Mouse (Mus musculus) frontal cortex, postnatal 14 days (tissue): ENCODE data around the gene Car5a.

Experiments used
- DNase-seq, 2 experiments: peaks; one replicate each; pipeline ENCODE4 v3.0.0; 2022; ENCODE audit warnings: low spot score in 2 of 2

Gene Car5a

GRCm38 (mm10) chr8:121934923-121935322 is 9.8 kb downstream of the Car5a start:
- DNase-seq = no peak

- DNase-seq = no peak
Observed at GRCm38 (mm10) chr8:121934506-121934905, 10.2 kb downstream of the Car5a start.

- no peak for DNase-seq
Observed at GRCm38 (mm10) chr8:121932668-121933520, 11.8 kb downstream of the Car5a start.

GRCm38 (mm10) chr8:121932026-121932667 is 12.6 kb downstream of the Car5a start:
- DNase-seq = no peak

DNA sequence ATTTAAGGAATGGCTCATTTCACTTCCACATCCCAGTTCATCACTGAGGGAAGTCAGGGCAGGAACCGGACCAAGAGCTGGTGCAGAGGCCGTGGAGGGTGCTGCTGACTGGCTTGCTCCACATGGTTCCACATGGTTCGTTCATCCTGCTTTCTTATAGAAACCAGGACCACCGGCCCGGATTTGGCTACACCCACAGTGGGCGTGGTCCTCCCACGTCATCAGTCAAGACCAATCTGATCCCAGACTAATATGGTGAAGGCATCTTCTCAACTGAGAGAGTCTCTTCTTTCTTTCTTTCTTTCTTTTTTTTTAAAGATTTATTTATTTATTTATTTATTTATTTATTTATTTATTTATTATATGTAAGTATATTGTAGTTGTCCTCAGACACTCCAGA is 13.1 kb downstream of the Car5a start:
- no peak for DNase-seq

DNA sequence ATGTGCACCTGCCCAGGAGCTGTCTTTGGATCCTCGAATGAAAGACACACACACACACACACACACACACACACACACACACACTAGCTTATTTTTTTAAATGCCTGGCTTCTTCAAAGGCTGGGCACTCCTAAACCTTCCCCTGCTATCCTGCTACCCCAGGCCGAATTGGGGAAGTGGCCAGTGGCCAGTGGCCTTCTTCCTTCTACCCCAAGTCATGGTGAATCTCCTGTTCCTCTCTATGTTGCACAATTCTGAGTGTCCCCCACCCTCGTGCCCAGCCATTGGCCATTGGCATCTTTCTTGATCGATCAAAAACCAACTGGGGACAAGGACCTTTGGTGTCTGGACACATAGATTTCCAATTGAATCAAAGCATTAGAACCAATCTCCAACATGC is 14.7 kb downstream of the Car5a start:
- DNase-seq = no peak

DNA sequence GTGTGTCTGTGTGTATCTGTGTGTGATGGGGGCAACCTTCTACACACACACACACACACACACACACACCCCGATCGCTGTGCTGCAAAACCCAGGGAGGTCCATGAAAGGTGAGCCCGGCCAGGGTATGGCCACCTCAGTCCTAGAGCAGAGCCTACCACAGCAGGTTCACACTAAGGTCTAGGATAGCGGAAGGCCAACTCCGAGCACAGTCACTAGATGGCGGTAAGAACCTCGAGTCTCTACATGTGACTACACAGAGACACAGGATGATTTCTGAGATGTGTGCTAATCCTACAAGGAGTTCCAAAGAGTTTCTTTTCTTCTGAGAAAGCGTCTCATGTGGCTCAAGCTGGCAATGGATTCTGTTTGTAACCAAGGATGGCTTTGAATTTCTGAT is 17.4 kb downstream of the Car5a start:
- no peak for DNase-seq

GRCm38 (mm10) chr8:121926266-121926665 is 18.4 kb downstream of the Car5a start:
- no peak for DNase-seq

- peak; percentile 55 to 80 for DNase-seq
Observed at GRCm38 (mm10) chr8:121925624-121926023, 19.1 kb downstream of the Car5a start.

DNA sequence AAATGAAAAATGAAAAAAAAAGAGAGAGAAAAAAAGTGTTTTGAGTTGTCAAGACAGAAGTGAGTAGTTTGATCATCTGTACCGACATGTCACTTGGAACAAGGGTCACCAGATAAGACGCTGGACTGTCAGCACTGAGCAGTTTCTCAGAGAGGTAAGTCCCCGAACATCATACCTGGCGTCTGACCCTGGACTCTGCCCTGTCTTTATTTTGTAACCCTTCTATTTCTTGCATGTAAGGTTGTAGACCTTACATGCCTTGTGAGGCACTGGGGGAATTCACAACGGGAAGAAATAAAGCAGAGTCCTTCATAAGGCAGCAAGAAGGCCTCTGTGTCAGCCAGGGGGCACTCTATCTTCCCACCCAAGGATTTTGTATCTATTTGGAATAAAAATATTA is 20.0 kb downstream of the Car5a start:
- DNase-seq = no peak

DNA sequence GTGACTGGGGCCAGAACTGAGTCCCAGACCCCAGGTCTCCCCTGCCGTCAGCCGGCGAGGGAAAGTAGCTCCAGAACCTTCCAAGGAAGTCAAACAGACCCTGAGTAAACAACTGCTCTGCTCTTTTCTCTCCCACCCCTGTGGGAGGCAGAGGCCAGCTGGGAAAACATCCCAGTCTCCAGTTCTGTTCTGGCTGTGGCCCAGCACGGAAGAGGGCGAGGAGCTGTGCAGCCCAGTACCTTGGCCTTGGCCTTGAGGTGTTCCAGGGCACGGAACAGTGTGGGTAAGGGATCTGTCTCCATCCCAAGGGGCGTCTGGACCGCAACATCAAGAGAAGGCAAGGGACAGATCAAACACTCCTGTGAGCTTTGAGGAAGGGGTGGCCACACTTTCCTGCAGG is 22.6 kb downstream of the Car5a start:
- no peak for DNase-seq

GRCm38 (mm10) chr8:121921582-121921981 is 23.1 kb downstream of the Car5a start:
- no peak for DNase-seq

DNA sequence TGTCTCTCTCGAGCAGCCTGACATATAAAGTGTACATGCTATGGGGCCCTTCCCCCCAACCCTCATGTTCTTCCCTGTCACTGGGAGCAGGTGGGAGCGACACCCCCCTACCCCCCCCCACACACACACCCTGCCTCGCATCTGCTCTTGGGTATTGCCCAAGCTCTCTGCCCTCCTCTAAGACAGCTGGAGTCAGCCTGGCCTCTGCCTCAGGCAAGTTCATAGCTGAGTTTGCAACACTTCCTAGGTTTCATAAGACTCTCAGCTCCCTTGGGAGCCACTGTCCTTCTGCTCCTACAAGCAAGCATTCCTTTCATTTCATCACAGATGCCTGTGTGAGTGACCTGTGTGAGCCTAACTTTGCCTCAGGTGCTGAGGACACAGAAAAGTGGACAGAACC is 25.0 kb downstream of the Car5a start:
- no peak for DNase-seq

DNA sequence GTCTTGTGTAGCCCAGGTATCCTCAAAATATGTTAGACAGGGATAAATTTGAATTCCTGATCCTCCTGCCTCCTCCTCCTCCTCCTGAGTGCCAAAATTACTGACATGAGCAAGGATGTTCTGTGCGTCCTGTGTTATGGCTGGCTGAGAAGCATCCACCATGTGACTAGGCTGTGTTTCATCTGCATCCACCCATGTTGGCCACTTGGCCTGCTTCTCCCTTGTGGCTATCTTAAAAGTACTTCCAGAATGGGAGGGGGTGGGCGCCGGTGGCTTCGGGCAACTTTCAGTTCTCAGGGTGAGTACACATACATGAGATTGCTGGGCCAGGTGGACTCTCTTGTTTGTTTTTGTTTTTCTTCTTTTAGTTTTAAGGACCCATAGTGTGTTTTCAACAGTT is 25.5 kb downstream of the Car5a start:
- DNase-seq = no peak

DNA sequence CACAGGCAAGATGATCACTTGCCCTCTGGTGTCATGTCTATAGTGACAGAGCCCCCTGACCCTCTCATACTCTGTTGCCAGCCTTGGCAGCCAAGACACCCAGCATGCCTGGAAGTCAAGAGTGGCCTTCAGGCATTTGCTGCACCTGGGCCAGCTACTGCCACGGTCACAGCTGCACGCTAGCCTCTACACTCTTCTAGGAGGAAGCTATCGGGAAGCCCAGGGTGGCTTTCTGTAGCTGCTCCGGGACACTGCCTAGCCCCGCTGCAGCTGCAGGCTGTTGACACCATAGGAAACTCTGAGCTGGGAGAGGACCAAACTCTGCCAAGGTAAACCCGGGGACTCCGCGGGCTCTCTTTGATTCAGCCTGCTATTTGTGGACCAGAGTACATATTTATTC is 31.3 kb downstream of the Car5a start:
- no peak for DNase-seq

- DNase-seq = no peak
Observed at GRCm38 (mm10) chr8:121912831-121913230, 31.9 kb downstream of the Car5a start.

- DNase-seq = no peak
Observed at GRCm38 (mm10) chr8:121911987-121912386, 32.7 kb downstream of the Car5a start.

GRCm38 (mm10) chr8:121911400-121911799 is 33.3 kb downstream of the Car5a start:
- DNase-seq = no peak

DNA sequence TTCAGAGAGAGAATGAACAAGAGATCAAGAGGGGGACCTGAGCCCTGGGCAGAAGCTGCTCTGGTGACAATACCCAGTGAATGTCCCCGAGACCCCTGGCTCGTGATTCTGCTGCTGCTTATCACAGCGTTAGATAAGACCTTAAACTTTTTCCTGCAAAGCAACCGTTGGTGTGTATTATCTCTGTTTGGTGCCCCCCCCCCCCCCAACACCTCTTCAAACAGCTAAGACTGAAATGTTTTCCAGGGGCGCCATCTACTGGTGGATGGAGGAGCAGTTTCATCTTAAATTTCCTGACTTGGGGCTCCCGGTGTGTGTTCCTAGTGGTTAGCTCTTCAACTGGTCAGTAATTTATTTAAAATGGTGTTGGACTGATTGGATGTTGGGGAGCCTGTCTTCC is 35.0 kb downstream of the Car5a start:
- peak; percentile 52 to 75 for DNase-seq

DNA sequence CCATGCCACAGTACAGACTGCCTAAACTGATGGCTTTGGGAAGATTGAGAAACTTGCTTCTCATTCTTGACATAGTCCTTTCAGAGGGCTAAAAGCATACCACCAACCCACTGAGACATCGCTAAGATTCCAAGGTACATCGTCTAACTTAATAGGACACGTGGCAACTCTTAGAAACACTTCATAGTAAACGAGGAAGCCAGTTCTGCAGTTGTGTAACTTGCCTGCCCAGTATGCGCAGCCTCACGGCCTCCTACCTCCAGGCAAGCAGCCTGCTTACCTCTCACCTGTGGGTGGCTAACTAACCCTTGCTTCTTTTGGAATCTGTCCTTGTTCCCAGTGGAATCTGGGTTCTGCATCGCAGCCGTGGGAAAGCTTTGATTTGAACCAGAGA is 35.6 kb downstream of the Car5a start:
- no peak for DNase-seq

DNA sequence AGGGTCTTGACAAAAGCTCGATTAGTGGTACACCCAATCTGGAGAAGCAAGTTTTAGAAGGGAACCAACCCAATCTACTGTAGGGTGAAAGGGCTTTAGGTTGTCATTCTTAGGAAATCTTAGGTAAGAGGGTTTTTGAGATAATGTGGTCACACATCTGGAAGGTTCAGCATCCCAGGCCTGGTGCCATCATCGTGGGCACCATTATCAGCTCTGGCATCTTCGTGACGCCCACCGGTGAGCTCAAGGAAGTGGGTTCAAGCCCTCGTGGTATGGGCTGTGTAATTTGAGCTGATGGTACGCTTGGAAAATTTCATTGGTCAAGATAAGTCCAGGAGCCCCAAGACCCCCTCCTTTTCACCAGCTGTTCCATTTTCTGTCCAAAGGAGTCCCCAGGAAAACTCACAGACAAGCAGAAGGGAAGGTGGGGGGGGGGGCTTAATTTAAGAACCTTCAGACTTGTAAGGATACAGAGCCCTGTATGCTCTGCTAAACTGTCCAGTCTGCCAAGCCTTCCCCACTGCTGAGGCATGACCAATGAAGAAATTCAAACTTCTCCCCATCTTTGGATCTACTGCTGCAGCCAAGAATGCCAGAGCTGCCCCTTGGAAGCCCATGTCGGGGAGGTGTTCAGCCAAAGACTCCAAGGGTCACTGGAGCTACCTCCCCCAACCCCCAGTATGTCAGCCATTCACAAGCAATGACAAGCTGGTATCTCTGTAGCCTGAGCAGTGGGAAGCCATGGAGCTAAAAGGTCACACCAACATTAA is 36.1 kb downstream of the Car5a start:
- no peak for DNase-seq

DNA sequence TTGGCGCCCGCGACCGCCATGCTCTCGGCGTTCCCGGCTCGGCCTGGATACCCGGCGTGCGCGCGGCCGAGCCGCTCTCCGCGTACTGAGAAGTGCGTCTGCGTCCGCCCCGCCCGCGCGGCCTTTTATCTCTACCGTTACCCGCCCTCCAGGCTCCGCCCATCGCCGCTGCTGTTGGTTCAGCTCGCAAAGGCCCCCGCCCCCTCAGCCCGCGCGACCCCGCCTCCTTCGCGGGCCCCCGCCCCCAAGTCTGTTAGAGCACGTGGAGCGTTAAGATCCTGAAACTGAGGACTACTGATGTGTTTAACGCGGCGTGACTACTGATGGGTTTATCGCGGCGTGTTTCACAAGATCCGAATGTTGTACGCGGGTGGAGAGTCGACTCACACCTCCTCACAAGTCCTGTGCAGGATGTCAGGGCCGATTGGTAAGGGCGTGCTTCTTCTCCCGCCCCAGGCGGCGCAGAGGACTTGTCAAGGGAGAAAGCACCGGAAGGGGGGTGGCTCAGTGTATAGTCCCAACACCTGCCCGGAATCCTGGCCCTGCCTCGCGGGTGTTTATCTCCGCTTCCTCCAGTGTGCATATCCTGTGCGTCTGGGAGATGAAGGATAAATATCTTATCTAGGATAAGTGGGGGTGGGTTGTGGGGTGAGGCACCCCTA is 37.0 kb downstream of the Car5a start, which contains the start of gene Slc7a5:
TSS of gene Slc7a5 (minus strand) at position 108 of the 662 bp plus-strand sequence.
- peak; percentile 90 to 96 for DNase-seq
